Mouse (Mus musculus): ENCODE data around the gene Prc1. TPM values are rescaled to one million over a fixed set of nuclear protein-coding genes. Genes with fewer than 3 reads are reported as not detected.
"Not testable (repeated sequence)": the region's sequence is repeated elsewhere in the genome, so short reads cannot be mapped to it uniquely, and the experiment has no call there.

Prc1 gene
- polyA plus RNA-seq, 1 experiment from 2014 or later: 158 TPM

DNA sequence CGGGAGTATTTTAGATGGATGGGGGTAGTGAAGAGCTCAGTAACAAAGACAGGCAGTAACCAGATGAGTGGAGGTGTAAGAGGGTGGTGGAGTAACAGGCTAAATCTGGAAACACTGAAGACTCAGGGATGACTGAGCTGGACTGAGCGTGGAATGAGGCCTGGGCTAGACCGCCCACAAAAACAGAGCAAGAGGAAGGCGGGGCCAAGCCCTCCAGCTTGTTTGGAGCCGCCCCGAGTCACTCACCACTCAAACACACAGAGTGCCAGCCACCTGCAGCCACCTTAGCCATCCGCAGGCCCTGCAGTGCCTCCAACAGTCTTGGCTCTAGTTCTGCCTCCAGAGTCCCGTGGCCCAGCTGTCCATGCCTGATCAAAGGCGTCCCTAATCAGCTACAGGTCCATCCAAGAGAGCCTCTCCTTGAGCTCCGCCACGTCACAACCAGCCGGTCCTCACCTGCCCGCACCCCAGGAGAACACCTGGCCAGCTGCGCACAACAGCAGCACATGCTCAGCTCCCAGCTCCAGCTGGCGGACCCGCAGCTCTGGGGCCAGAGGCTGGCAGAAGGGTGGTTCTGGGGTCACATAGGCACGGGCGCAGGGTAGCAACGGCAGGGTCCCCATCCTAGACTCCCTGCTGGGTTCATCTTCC, 25.7 kb downstream of the Prc1 start:
- Histone ChIP-seq H3K36me3 (ENCODE audit: control insufficient read depth, insufficient read depth, low read length) (peaks cover 25% of the 10 kb centered on the region), H3K9me3 (ENCODE audit: control insufficient read depth, low read length) (no peaks in the 10 kb centered on the region), H3K9ac (ENCODE audit: low read depth, low read length) (no peak overlapping the region), H3K27me3 (ENCODE audit: control insufficient read depth, insufficient read depth, low read length) (no peaks in the 10 kb centered on the region), H3K4me3 (ENCODE audit: low read length) (no peak overlapping the region), H3K27ac (ENCODE audit: low read depth, low read length) (no peak overlapping the region), H3K4me2 (replicated peaks; ENCODE audit: low read depth, low read length) (no peak overlapping the region), H3K4me1 (ENCODE audit: control insufficient read depth, insufficient read depth, low read length) (peaks cover 10% of the 10 kb centered on the region)
- no peak for ATAC-seq (ENCODE audit: low FRiP score, low TSS enrichment)
- WGBS: 86% methylated on average over 19 of the region's 19 CpGs

DNA sequence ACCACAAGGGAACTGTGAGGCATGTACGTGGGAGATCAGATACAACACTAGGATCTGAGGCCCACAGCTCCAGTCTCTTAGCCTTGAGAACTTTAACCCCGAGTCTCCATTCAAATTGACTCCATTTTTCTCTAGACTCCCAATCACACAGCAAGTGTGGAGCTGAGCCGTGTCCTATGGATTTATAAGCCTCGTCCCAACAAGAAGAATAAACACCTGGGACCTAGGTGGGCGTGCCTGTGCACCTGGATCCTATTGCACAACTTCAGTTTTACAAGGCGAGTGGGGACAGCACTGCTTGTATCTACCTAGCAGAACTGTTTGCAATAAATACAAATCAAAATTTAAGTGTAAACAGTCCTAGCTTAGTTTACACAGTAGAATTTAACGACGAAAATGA, 29.1 kb downstream of the Prc1 start:
- peaks cover 37% of the 10 kb centered on the region for H3K36me3 ChIP-seq (ENCODE audit: control insufficient read depth, insufficient read depth, low read length)
- H3K4me2 ChIP-seq (replicated peaks; ENCODE audit: low read depth, low read length): peak overlapping the region; percentile 84
- H3K9me3 ChIP-seq (ENCODE audit: control insufficient read depth, low read length): no peaks in the 10 kb centered on the region
- peaks cover 10% of the 10 kb centered on the region for H3K4me1 ChIP-seq (ENCODE audit: control insufficient read depth, insufficient read depth, low read length)
- H3K27me3 ChIP-seq (ENCODE audit: control insufficient read depth, insufficient read depth, low read length): no peaks in the 10 kb centered on the region
- H3K9ac ChIP-seq (ENCODE audit: low read depth, low read length): peak overlapping the region; percentile 65
- H3K4me3 ChIP-seq (ENCODE audit: low read length): peak overlapping the region; percentile 63
- H3K27ac ChIP-seq (ENCODE audit: low read depth, low read length): peak overlapping the region; percentile 73
- no peak for ATAC-seq (ENCODE audit: low FRiP score, low TSS enrichment)
- WGBS: 14% methylated on average over 8 of the region's 8 CpGs

DNA sequence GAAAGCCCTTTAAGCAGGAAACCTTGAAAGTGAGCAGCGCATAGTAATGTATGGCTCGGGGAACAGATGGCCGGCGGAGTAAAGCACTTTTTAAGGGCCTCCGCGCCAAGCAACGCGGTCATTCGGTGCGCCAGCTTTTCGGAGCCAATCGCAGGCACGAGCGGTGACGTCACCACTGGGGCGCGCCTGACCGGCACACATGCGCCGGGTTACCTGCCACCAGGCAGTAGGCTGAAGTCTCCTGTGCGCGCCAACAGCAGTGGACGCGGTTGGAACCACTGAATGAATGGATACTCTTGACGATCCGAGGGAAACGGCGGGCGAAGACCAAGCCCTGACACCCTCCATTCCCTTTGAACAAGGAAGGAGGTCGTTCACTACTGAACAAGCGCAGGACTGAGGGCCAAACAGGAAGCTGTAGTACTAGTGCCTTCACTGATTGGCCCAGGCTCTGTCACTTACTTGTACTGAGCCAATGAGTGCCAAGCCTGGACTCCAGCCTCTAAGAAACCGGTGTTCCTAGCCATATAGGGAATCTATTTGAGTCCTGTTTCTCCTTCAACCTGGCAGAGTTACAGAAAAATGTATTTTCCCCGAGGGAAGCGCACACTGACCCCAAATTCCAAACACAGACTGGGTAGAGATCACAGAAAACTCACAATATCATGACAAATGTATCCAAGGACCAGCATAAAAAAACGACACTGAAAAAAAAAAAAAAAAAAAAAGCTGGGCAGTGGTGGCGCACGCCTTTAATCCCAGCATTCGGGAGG, 30.0 kb downstream of the Prc1 start, which contains the start of gene Rccd1:
Rccd1 (minus strand) TSS at position 412 of the 773 bp plus-strand sequence.
- Histone ChIP-seq H3K4me1 (ENCODE audit: control insufficient read depth, insufficient read depth, low read length) (peaks cover 10% of the 10 kb centered on the region), H3K27ac (ENCODE audit: low read depth, low read length) (peak within 1 kb of the TSS; percentile 73), H3K36me3 (ENCODE audit: control insufficient read depth, insufficient read depth, low read length) (peaks cover 46% of the 10 kb centered on the region), H3K4me3 (ENCODE audit: low read length) (peak within 1 kb of the TSS; percentile 63), H3K4me2 (replicated peaks; ENCODE audit: low read depth, low read length) (peak within 1 kb of the TSS; percentile 84), H3K9ac (ENCODE audit: low read depth, low read length) (peak within 1 kb of the TSS; percentile 65), H3K27me3 (ENCODE audit: control insufficient read depth, insufficient read depth, low read length) (no peaks in the 10 kb centered on the region), H3K9me3 (ENCODE audit: control insufficient read depth, low read length) (no peaks in the 10 kb centered on the region)
- peak; percentile 99 for ATAC-seq (ENCODE audit: low FRiP score, low TSS enrichment)
- WGBS: 2% methylated on average over 38 of the region's 38 CpGs

DNA sequence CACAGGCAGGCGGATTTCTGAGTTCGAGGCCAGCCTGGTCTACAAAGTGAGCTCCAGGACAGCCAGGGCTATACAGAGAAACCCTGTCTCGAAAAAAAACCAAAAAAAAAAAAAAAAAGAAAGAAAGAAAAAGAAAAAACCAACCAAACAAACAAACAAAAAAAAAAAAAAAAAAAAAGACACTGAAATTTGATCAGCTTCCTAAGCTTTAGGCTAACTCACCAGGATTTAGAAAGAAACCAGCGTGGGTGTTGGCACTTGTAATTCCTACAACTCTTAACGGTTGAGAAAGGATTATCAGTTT, 30.5 kb downstream of the Prc1 start:
- H3K9me3 ChIP-seq (ENCODE audit: control insufficient read depth, low read length); H3K9ac ChIP-seq (ENCODE audit: low read depth, low read length); H3K27me3 ChIP-seq (ENCODE audit: control insufficient read depth, insufficient read depth, low read length); H3K27ac ChIP-seq (ENCODE audit: low read depth, low read length); H3K4me1 ChIP-seq (ENCODE audit: control insufficient read depth, insufficient read depth, low read length); ATAC-seq (ENCODE audit: low FRiP score, low TSS enrichment); H3K4me2 ChIP-seq (replicated peaks; ENCODE audit: low read depth, low read length): not testable (repeated sequence)
- peaks cover 52% of the 10 kb centered on the region for H3K36me3 ChIP-seq (ENCODE audit: control insufficient read depth, insufficient read depth, low read length)
- peak overlapping the region; percentile 63; the same call in 1 of the 2 replicates for H3K4me3 ChIP-seq (ENCODE audit: low read length)
- WGBS: 57% methylated on average over 4 of the region's 5 CpGs

DNA sequence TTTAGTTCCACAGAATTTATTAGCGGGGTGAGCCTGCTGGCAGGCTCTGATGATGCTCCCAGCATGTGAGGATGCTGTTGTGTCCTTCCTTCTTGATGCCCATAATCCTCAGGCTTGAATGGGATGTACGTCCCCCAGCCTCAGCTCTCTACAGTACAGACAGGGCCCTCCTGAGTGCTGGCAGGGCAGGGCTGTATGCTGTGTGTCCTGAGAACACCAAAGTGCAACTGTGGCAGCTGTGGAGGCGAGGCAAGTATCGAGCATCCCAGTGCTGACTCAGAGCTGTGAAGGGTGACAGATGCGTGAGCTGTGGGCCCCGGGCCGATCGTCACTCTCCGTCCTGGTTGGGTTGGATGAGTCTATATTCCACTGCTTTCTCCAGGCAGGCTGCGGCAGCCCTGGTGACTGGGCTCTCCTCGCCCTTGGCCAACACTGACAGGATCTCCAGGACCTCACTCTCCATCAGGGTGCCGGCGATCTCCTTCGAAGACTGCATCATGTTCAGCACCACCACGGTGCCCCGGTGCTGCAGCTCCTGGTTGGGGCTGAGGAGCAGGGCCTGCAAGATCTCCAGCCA, 31.1 kb downstream of the Prc1 start:
- no peak for ATAC-seq (ENCODE audit: low FRiP score, low TSS enrichment)
- whole genome bisulfite sequencing: 88% methylated on average over 16 of the region's 16 CpGs
- Histone ChIP-seq H3K9ac (ENCODE audit: low read depth, low read length) (no peak overlapping the region), H3K27ac (ENCODE audit: low read depth, low read length) (no peak overlapping the region), H3K4me3 (ENCODE audit: low read length) (no peak overlapping the region), H3K4me2 (replicated peaks; ENCODE audit: low read depth, low read length) (no peak overlapping the region), H3K4me1 (ENCODE audit: control insufficient read depth, insufficient read depth, low read length) (peaks cover 10% of the 10 kb centered on the region), H3K27me3 (ENCODE audit: control insufficient read depth, insufficient read depth, low read length) (no peaks in the 10 kb centered on the region), H3K9me3 (ENCODE audit: control insufficient read depth, low read length) (no peaks in the 10 kb centered on the region), H3K36me3 (ENCODE audit: control insufficient read depth, insufficient read depth, low read length) (peaks cover 53% of the 10 kb centered on the region)

DNA sequence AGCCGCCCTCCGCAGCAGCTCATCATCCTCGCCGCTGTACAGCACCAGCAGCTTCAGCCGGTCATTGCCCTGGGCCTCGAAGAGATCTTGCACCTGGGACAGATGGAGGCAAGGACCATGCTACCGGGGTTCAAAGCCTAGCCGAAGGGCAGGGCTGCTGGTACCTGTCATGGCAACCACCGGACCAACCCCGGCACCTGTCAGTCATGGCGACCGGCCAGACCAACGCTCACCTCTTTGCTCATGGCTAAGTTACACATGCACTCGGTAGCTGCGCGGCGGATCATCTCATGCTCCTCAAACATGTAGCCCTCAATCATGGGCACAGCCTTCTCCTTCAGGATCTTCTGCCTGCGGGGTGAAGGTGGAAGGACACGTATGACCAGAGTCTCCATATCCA, 31.8 kb downstream of the Prc1 start:
- no peak overlapping the region for H3K4me2 ChIP-seq (replicated peaks; ENCODE audit: low read depth, low read length)
- H3K36me3 ChIP-seq (ENCODE audit: control insufficient read depth, insufficient read depth, low read length): peaks cover 59% of the 10 kb centered on the region
- H3K27me3 ChIP-seq (ENCODE audit: control insufficient read depth, insufficient read depth, low read length): no peaks in the 10 kb centered on the region
- WGBS: 96% methylated on average over 19 of the region's 19 CpGs
- peaks cover 10% of the 10 kb centered on the region for H3K4me1 ChIP-seq (ENCODE audit: control insufficient read depth, insufficient read depth, low read length)
- no peak overlapping the region for H3K4me3 ChIP-seq (ENCODE audit: low read length)
- H3K9me3 ChIP-seq (ENCODE audit: control insufficient read depth, low read length): no peaks in the 10 kb centered on the region
- no peak overlapping the region for H3K9ac ChIP-seq (ENCODE audit: low read depth, low read length)
- H3K27ac ChIP-seq (ENCODE audit: low read depth, low read length): no peak overlapping the region
- no peak for ATAC-seq (ENCODE audit: low FRiP score, low TSS enrichment)

DNA sequence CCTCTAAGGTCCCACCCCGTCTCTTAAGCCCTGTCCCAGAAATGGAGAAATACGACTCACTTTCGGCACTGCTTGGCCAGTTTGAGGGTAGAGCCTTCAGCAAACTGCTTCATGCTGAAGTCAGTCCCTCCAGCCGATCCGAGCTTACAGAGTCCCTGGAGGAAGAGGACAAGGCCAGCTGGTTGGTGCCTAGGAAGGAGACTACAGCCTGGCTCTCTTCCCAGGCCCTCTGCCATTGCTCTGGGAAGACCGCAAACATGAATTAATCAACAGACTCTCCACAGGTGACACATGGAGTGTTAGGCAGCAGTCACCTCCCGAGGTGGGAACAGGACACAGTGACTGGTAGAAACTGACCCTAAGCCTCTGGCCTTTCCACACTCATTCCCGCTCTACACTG, 36.0 kb downstream of the Prc1 start:
- Histone ChIP-seq H3K4me3 (ENCODE audit: low read length) (no peak overlapping the region), H3K9me3 (ENCODE audit: control insufficient read depth, low read length) (0 out of 2 replicates have a peak, but pooled peaks cover 2% of the 10 kb centered on the region), H3K27ac (ENCODE audit: low read depth, low read length) (no peak overlapping the region), H3K4me1 (ENCODE audit: control insufficient read depth, insufficient read depth, low read length) (no peaks in the 10 kb centered on the region), H3K36me3 (ENCODE audit: control insufficient read depth, insufficient read depth, low read length) (peaks cover 94% of the 10 kb centered on the region), H3K27me3 (ENCODE audit: control insufficient read depth, insufficient read depth, low read length) (no peaks in the 10 kb centered on the region), H3K4me2 (replicated peaks; ENCODE audit: low read depth, low read length) (no peak overlapping the region), H3K9ac (ENCODE audit: low read depth, low read length) (no peak overlapping the region)
- ATAC-seq (ENCODE audit: low FRiP score, low TSS enrichment): no peak
- WGBS: 94% methylated on average over 8 of the region's 8 CpGs

DNA sequence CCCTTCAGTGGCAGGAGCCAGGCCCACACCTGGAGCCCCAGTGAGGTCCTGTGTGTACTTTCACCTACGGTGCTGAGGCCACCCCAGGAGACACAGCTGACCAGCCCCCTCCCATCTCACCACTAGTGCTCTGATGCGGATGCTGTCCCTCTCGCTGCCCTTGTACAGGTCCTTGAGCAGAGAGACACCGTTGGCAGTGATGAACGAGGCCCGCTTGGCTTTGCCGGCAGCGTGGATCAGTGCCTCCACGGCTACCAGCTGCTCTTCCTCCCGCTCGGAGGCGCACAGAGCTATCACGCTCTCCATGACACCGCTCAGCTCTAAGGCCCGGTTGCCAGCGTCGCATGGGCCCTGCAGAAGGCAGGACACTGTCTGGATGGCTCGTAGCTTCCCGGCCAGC, 37.2 kb downstream of the Prc1 start:
- Histone ChIP-seq H3K27ac (ENCODE audit: low read depth, low read length) (no peak overlapping the region), H3K4me1 (ENCODE audit: control insufficient read depth, insufficient read depth, low read length) (no peaks in the 10 kb centered on the region), H3K9ac (ENCODE audit: low read depth, low read length) (no peak overlapping the region), H3K36me3 (ENCODE audit: control insufficient read depth, insufficient read depth, low read length) (peaks cover 96% of the 10 kb centered on the region), H3K4me2 (replicated peaks; ENCODE audit: low read depth, low read length) (no peak overlapping the region), H3K27me3 (ENCODE audit: control insufficient read depth, insufficient read depth, low read length) (no peaks in the 10 kb centered on the region), H3K9me3 (ENCODE audit: control insufficient read depth, low read length) (0 out of 2 replicates have a peak, but pooled peaks cover 2% of the 10 kb centered on the region), H3K4me3 (ENCODE audit: low read length) (no peak overlapping the region)
- no peak for ATAC-seq (ENCODE audit: low FRiP score, low TSS enrichment)
- WGBS: 91% methylated on average over 19 of the region's 19 CpGs

DNA sequence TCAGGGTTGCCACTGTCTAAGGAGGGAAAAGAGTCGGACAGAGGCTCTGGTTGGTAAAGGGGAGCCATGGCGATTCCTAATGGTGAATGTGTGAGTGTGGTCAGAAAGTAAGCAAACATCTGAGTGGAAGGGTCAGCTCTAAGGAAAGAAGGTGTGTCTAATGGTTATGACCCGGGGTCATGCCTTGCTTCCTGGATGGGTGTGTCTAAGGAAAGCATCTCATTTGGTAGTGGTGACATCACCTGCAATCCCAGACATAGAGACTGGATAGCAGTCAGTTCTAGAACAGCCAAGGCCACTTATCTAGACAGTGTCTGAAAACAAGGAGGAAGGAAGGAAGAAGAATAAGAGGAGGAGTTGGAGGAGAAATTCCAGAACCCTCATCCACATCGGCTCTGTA, 40.6 kb downstream of the Prc1 start:
- ATAC-seq (ENCODE audit: low FRiP score, low TSS enrichment): no peak
- Histone ChIP-seq H3K4me2 (replicated peaks; ENCODE audit: low read depth, low read length) (no peak overlapping the region), H3K4me1 (ENCODE audit: control insufficient read depth, insufficient read depth, low read length) (peaks cover 10% of the 10 kb centered on the region), H3K27ac (ENCODE audit: low read depth, low read length) (no peak overlapping the region), H3K27me3 (ENCODE audit: control insufficient read depth, insufficient read depth, low read length) (no peaks in the 10 kb centered on the region), H3K9me3 (ENCODE audit: control insufficient read depth, low read length) (0 out of 2 replicates have a peak, but pooled peaks cover 2% of the 10 kb centered on the region), H3K4me3 (ENCODE audit: low read length) (no peak overlapping the region), H3K36me3 (ENCODE audit: control insufficient read depth, insufficient read depth, low read length) (peaks cover 76% of the 10 kb centered on the region), H3K9ac (ENCODE audit: low read depth, low read length) (no peak overlapping the region)
- WGBS: 91% methylated on average over 4 of the region's 4 CpGs

Data from kidney, embryonic 14.5 days (tissue).